Comparison of ENCODE assay signal across 11 mouse cellular contexts in the genomic region with DNA sequence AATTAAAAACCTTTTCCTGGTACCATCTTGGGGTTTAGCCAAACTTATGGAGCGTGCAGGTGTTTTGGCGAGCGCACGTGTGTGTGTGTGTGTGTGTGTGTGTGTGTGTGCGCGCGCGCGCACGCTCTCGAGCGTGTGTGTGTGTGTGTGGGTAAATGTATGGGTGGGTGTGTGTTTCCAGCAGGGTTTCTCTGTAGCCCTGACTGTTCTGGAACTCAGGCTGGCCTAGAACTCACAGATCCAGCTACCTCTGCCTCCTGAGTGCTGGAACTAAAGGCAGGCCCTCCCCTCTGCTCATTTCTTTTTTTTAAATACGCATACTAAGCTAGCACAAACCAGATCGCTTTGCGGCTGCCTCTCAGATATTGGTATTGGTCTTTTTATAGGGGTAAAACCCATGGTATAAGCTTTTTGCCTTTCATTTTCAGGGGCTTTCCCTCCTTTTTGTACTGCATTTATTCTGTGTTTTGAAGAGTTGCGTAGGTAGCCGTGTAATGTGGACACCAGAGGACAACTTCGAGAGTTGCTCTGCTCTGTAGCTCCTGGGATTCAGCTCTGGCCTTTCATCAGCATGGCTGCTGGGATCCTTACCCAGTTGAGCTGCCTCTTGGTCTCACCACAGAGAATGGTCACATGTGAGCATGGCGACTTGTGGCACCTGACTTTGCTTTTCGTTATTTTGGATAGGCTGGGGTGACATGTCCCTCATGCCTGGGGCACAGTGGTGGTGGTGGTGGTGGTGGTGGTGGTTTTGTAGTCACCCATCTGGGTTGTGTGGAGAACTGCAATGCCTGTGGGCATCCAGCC. TPM values are rescaled to one million over a fixed set of nuclear protein-coding genes. Genes with fewer than 3 reads are reported as not detected.
DNase-seq lines count a peak whose midpoint lies in the region; ATAC-seq and TF ChIP-seq lines count a peak whose summit lies in the region.
"Had no signal": no experiment of that assay in that cellular context is flagged by ENCODE, and none has a peak within 500 bp of the region (broad histone marks: within the 10 kb centered on the region; RNA-seq: fewer than 3 reads in every experiment).

No protein-coding gene starts in this region.

- H3K9ac ChIP-seq in lung, postnatal 0 days (replicated peaks; ENCODE audit: low read depth) = peak overlapping the region; percentile 77
- H3K9ac ChIP-seq: limb, embryonic 12.5 days had no signal

- H3K4me1 ChIP-seq in E14TG2a.4 (replicated peaks; ENCODE audit: low read depth, low read length) = peaks cover 59% of the 10 kb centered on the region
- H3K4me1 ChIP-seq in embryonic fibroblast, embryonic 13.5 days (ENCODE audit: control insufficient read depth, insufficient read depth, low read length) = peaks cover 2% of the 10 kb centered on the region; the same call in 1 of the 2 replicates
- 0 out of 2 replicates have a peak, but pooled peaks cover 3% of the 10 kb centered on the region for H3K4me1 ChIP-seq in lung, postnatal 0 days (ENCODE audit: insufficient read depth, low read depth, low read length)

- no peaks in the 10 kb centered on the region for H3K9me3 ChIP-seq in E14TG2a.4 (ENCODE audit: low read length)
- no peaks in the 10 kb centered on the region for H3K9me3 ChIP-seq in lung, postnatal 0 days (ENCODE audit: low read length)
- H3K9me3 ChIP-seq: limb, embryonic 12.5 days had no signal

- TF ChIP-seq CTCF in layer of hippocampus, adult 2 months (conservative IDR thresholded peaks at IDR 0.05) = no peak
- no peak for TF ChIP-seq CTCF in E14TG2a.4 (conservative IDR thresholded peaks at IDR 0.05; ENCODE audit: low read length)
- TF ChIP-seq CTCF in embryonic fibroblast, embryonic 13.5 days (IDR thresholded peaks at IDR 0.05; ENCODE audit: borderline replicate concordance, insufficient read depth, low read length) = no peak
- no peak for TF ChIP-seq CTCF in lung, postnatal 0 days (IDR thresholded peaks at IDR 0.05)

- H3K4me2 ChIP-seq in lung, postnatal 0 days (replicated peaks; ENCODE audit: low read depth, low read length) = peak overlapping the region; percentile 82

- 82% methylated on average over 20 of the region's 20 CpGs for WGBS in lung, postnatal 0 days

- no peaks in the 10 kb centered on the region for H3K27me3 ChIP-seq in E14TG2a.4 (ENCODE audit: insufficient read depth, low read length)
- 0 out of 2 replicates have a peak, but pooled peaks cover 7% of the 10 kb centered on the region for H3K27me3 ChIP-seq in lung, postnatal 0 days (replicated peaks; ENCODE audit: insufficient read depth, low read length)

- DNase-seq in layer of hippocampus, adult 2 months (ENCODE audit: low spot score in 2 of 2) = no peak
- DNase-seq in layer of hippocampus, postnatal 36 days = no peak
- DNase-seq in lung, postnatal 0 days (ENCODE audit: low spot score) = no peak
- no peak for DNase-seq in MN1 (ENCODE audit: low spot score)
- DNase-seq in left cerebral cortex, postnatal 25 days (ENCODE audit: low spot score in 2 of 2) = no peak
- no peak for DNase-seq in thymus, postnatal 25 days
- DNase-seq: gastrocnemius, postnatal 14 days; right cerebral cortex, adult 18-20 months had no signal

- TF ChIP-seq EP300 in lung, postnatal 0 days (IDR thresholded peaks at IDR 0.05) = no peak

- H3K27ac ChIP-seq in layer of hippocampus, adult 2 months = peak overlapping the region; percentile 28
- H3K27ac ChIP-seq in embryonic fibroblast, embryonic 13.5 days (ENCODE audit: insufficient read depth, low read length) = no peak overlapping the region
- H3K27ac ChIP-seq in lung, postnatal 0 days (ENCODE audit: low read length) = peak overlapping the region; percentile 93
- H3K27ac ChIP-seq: limb, embryonic 12.5 days had no signal

- H3K36me3 ChIP-seq in E14TG2a.4 (ENCODE audit: insufficient read depth, low read length) = peaks cover 52% of the 10 kb centered on the region
- 0 out of 2 replicates have a peak, but pooled peaks cover 16% of the 10 kb centered on the region for H3K36me3 ChIP-seq in lung, postnatal 0 days (ENCODE audit: insufficient read depth, low read length)
- H3K36me3 ChIP-seq: limb, embryonic 12.5 days had no signal

- no peak for ATAC-seq in lung, postnatal 0 days

- H3K4me3 ChIP-seq in layer of hippocampus, adult 2 months = peak overlapping the region; percentile 74
- peak overlapping the region; percentile 98 for H3K4me3 ChIP-seq in E14TG2a.4 (replicated peaks; ENCODE audit: low read length)
- H3K4me3 ChIP-seq in embryonic fibroblast, embryonic 13.5 days (ENCODE audit: insufficient read depth, low read length) = no peak overlapping the region
- peak overlapping the region; percentile 79 for H3K4me3 ChIP-seq in lung, postnatal 0 days (ENCODE audit: low read depth, low read length)
- H3K4me3 ChIP-seq: limb, embryonic 12.5 days had no signal

- intact Hi-C loops in left cerebral cortex, postnatal 25 days (cut with DNase I) = no loop called here

- peak; percentile 5; the same call in 1 of the 2 replicates for TF ChIP-seq POLR2A in embryonic fibroblast, embryonic 13.5 days (IDR thresholded peaks at IDR 0.05; ENCODE audit: low read depth, low read length)

RNA-seq across cellular contexts. Expression of a gene that starts 3.0 kb away (rescaled TPM):
- 10 to 100 TPM in 1 of 2 experiments, 1 to 10 TPM in 1; 9.1 to 17.4 TPM for total RNA-seq in layer of hippocampus, adult 2 months (2021)
- 10 to 100 TPM; 16.4 to 18.5 TPM for total RNA-seq in layer of hippocampus, postnatal 36 days (2021)
- polyA plus RNA-seq in embryonic fibroblast, embryonic 13.5 days (2011; ENCODE audit: insufficient read length, low read depth, missing spikeins) = 19.1 and 19.7 TPM in 2 replicates
- 65.3 and 74.1 TPM in 2 replicates for polyA plus RNA-seq in lung, postnatal 0 days (2015; fragmentation: Nextera tagmentation; extraction: Ambion mirVana)
- total RNA-seq in left cerebral cortex, postnatal 25 days (2021) = 10 to 100 TPM; 13.6 to 18.2 TPM

RNA-seq across cellular contexts. Expression of a gene that starts 16.8 kb away (rescaled TPM):
- 1 to 10 TPM; 6.7 to 7.9 TPM for total RNA-seq in layer of hippocampus, adult 2 months (2021)
- total RNA-seq in layer of hippocampus, postnatal 36 days (2021) = 1 to 10 TPM; 7.7 to 9.7 TPM
- polyA plus RNA-seq in embryonic fibroblast, embryonic 13.5 days (2011; ENCODE audit: insufficient read length, low read depth, missing spikeins) = 3.8 and 4.6 TPM in 2 replicates
- polyA plus RNA-seq in lung, postnatal 0 days (2015; fragmentation: Nextera tagmentation; extraction: Ambion mirVana) = 5.7 and 6.1 TPM in 2 replicates
- total RNA-seq in left cerebral cortex, postnatal 25 days (2021) = 1 to 10 TPM; 6.1 to 7.0 TPM
